Mouse (Mus musculus) splenic B cell, adult 2 months (primary cell): ENCODE measurements around the gene 1700018B08Rik.

Source experiments
- DNase-seq: peaks from one replicate; pipeline ENCODE4 v3.0.0-alpha.2; 2011; ENCODE audit warnings: low read depth, low spot score
- H3K27me3 ChIP-seq: 2 replicates; pipeline ENCODE4 v1.6.1; 2012; ENCODE audit warnings: mild to moderate bottlenecking, low read length, moderate library complexity, mixed read lengths; ENCODE audit not compliant: control insufficient read depth, poor library complexity, insufficient read depth, severe bottlenecking
- H3K36me3 ChIP-seq: 2 replicates; pipeline ENCODE4 v1.6.1; 2012; ENCODE audit warnings: mild to moderate bottlenecking, low read length, moderate library complexity, mixed read lengths; ENCODE audit not compliant: control insufficient read depth, poor library complexity, insufficient read depth, severe bottlenecking

1700018B08Rik gene

DNA sequence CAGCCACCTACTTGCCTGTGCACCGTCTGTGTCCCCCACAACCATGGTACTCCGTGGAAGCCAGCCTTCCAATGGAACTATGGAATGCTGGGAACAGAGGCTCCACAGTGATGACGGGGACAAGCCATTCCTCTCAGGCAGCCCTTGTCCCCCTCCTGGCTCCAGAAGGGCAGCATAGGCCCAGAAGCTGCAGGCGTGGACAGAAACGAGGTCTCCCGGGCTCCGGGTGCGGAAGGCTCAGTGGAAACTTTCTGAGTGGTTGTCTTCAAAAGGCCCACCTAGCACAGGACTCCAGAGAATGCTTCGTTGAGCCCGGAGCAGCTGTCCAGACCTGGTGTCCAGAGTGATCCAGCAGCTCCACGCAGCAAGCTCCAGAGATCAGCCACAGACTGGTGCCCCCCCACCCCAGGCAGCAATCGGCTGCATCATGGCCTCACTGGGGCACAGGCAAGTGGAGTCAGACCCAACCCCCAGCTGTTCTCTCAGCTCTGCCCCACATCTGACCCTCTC, at the start of gene 1700018B08Rik:
1700018B08Rik (minus strand) TSS at position 45 of the 510 bp plus-strand sequence.
- DNase-seq: no peak
- no peaks in the 10 kb centered on the region; the same call in 1 of the 2 replicates for H3K27me3 ChIP-seq
- H3K36me3 ChIP-seq: no peaks in the 10 kb centered on the region

DNA sequence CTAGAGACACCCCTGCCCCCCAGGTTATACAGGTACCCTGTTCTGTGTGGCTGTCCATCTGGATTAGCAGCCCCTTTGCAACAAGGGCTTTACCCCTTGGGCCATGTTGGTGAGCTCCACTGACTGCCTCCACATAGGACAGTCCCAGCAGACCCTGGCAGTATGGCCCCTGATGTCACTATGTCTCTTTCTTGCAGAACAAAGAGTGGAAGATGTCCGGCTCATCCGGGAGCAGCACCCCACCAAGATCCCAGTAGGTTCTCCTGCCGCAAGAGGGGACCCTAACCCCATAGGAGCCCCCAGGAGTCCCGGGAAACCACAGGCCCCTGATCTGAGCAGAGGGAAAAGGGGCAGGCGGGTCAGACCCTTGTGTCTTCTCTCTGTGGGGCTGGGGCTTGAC, 49.2 kb upstream of the 1700018B08Rik start:
- no peak for DNase-seq
- Histone ChIP-seq H3K27me3 (no peaks in the 10 kb centered on the region), H3K36me3 (peaks cover 9% of the 10 kb centered on the region)

- H3K36me3 ChIP-seq: peaks cover 7% of the 10 kb centered on the region
- DNase-seq: peak; percentile 67
Measured at GRCm38 (mm10) chr8:121591178-121592066, 47.3 kb upstream of the 1700018B08Rik start.

DNA sequence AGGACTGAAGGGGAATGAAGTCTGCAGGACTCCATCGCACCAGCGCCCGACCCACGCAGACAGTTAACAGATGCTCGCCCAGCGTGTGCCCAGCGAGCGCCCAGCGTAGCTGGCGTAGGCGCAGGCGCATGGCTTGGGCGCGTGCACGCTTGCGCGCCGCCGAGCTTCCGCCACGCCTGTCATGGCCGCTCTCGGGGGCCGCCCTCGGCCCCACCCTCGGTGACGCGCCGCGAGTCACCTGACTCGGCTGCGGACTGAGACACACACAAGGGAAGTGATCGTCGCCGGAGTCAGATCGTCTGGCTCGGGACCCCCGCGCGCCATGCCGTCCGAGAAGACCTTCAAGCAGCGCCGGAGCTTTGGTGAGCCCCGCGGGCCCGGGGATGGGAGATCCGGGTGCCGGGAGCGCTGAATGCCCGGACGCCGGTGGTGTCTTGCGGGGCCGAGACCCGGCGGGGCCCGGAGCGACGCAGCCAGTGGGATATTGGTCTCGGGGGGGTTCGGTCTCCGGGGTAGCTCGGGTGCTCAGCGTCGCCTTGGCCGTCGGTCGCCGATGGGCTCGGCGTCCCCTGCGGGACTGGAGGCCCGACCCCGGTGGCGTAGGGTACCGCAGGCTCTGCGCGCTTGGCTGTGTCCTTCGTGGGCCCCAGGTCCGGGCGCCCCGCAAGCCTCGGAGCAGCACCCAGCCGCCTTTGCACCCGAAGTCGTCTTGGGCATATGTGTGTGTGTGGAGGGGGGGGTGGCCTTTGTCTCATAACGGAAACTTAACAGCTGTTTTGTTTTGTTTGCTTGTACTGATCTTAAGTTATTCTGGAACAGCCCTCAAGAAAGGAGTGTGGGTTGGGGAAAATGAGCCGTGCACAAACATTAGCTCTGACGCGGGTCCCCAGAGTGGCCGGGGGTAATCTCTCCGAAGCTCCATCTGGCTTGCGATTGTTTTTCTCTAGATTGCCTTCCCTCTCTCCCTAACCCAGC, 46.4 kb upstream of the 1700018B08Rik start, which contains the start of gene Map1lc3b:
Map1lc3b (plus strand) TSS at position 159 of the 975 bp plus-strand sequence.
- H3K27me3 ChIP-seq: no peaks in the 10 kb centered on the region
- peak; percentile 97 for DNase-seq
- H3K36me3 ChIP-seq: peaks cover 6% of the 10 kb centered on the region; the same call in 1 of the 2 replicates

More at GRCm38 (mm10) chr8:121591178-121592066, 47.3 kb upstream of the 1700018B08Rik start:
- no peaks in the 10 kb centered on the region for H3K27me3 ChIP-seq

DNA sequence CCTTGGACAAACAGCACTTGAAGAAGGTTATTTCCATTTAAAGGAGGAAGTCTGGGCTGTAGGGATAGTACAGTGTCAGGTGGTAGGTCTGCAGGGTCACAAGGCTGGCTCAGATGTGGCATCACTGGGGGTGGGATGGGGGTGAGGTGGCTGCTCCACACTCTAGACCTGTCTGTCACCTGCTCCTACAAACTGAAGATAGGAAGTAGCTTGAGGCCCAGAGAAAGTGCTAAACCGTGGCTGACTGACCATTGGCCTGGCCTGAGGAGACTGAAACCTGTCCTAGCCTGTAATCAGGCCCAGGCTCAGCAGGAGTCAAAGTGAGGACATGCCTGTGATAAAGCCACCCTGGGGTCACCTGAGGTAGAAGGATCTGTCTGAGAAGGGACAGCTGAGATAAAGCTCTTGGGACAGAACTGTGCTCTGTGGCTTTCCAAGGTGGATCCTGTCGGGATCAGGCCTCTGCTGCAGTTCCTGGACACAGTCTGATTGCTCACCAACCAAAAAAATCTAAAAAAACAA, 45.1 kb upstream of the 1700018B08Rik start:
- DNase-seq: no peak
- Histone ChIP-seq H3K36me3 (peaks cover 3% of the 10 kb centered on the region; the same call in 1 of the 2 replicates), H3K27me3 (no peaks in the 10 kb centered on the region)

GRCm38 (mm10) chr8:121588750-121589149, 44.6 kb upstream of the 1700018B08Rik start:
- Histone ChIP-seq H3K36me3 (peaks cover 2% of the 10 kb centered on the region; the same call in 1 of the 2 replicates), H3K27me3 (no peaks in the 10 kb centered on the region)
- no peak for DNase-seq

DNA sequence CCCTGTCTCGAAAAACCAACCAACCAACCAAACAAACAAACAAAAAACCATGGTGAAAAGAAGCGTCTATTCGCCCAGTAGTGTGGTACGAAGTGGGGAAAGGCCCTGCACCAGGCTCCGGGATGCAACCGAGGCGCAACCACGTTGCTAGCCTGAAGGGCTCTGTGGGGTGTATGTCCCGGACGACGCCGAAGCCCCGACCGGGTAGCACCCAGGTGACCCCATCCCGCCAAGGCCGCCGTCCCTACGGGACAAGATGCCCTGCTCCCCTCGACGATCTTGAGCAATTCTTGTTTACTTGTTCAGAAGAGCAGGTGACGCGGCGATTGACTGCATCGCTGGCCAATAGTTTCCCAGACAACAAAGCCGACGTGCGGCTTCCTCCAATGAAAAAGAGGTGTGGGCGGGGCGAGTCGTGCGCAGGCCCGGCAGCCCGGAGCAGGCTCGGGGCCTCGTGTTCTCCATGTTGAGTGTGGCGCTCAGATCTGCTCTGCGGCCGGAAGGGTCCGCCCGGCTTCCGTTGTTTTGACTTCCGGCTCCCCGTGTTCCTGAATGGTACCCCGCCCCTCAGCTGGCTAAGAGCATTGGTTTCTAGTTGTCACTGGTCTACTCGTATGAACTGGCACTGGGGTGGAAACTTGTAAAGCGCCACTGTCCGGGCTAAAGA, 41.2 kb upstream of the 1700018B08Rik start:
- DNase-seq: peak; percentile 100
- Histone ChIP-seq H3K27me3 (no peaks in the 10 kb centered on the region), H3K36me3 (no peaks in the 10 kb centered on the region)

- Histone ChIP-seq H3K36me3 (no peaks in the 10 kb centered on the region), H3K27me3 (no peaks in the 10 kb centered on the region)
- DNase-seq: no peak
Measured at GRCm38 (mm10) chr8:121584730-121585129, 40.6 kb upstream of the 1700018B08Rik start.

GRCm38 (mm10) chr8:121583653-121584052, 39.5 kb upstream of the 1700018B08Rik start:
- no peaks in the 10 kb centered on the region for H3K36me3 ChIP-seq
- no peak for DNase-seq
- H3K27me3 ChIP-seq: no peaks in the 10 kb centered on the region

- Histone ChIP-seq H3K27me3 (no peaks in the 10 kb centered on the region), H3K36me3 (no peaks in the 10 kb centered on the region)
- DNase-seq: peak; percentile 56
Measured at GRCm38 (mm10) chr8:121580465-121580864, 36.3 kb upstream of the 1700018B08Rik start.

DNA sequence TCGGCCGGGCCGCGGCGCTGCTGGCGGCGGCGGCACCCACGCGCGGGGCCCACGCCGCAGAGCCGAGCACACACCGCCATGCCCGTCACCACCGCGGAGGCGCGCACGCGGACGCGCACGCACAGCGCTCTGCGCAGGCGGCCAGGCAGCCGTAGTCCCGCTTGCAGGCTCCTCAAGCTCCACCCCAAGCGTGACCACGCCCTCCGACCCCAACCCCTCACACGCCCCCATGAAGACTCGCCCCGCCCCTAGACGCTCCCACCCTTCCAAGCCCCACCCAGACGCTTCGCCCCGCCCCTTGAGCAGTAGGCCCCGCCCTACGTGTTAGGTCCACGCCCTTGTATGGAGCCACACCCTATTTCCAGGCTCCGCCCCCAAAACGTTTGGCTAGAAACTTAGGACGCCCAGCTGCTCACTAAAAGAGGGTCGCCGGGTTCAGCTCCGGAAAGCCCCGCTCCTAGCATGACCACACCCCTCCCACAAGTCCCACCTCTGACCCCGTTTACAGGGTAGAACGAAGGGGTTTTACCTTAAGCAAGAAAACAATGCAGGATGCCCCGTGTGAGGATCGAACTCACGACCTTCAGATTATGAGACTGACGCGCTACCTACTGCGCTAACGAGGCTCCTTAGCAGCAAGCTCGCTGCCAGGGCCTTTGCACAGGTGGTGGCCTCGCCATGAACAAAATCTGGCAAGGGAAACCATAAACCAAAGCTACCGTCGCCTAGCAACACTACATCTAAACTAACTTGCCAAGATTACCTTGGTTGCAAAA, 34.7 kb upstream of the 1700018B08Rik start, which contains the start of gene Fbxo31:
Fbxo31 (minus strand) TSS at position 131 of the 776 bp plus-strand sequence.
- H3K27me3 ChIP-seq: no peaks in the 10 kb centered on the region
- DNase-seq: peak; percentile 97
- no peaks in the 10 kb centered on the region for H3K36me3 ChIP-seq

- Histone ChIP-seq H3K27me3 (no peaks in the 10 kb centered on the region), H3K36me3 (no peaks in the 10 kb centered on the region)
- DNase-seq: no peak
Measured at GRCm38 (mm10) chr8:121577751-121578675, 33.9 kb upstream of the 1700018B08Rik start.
